ENCODE assay signal across 7 mouse cellular contexts in genomic region chr6:71708528-71708927, GRCm38 (mm10). TPM values are rescaled to one million over a fixed set of nuclear protein-coding genes. Genes with fewer than 3 reads are reported as not detected.
DNase-seq lines count a peak whose midpoint lies in the region; ATAC-seq and TF ChIP-seq lines count a peak whose summit lies in the region.

No protein-coding gene starts in this region.

- intact Hi-C loops in left cerebral cortex, postnatal 36 days (cut with DNase I) = loop anchor here (2.0 to 5.0 kb wide), 3 partner anchors 39 to 92 kb away; no protein-coding TSS in a partner anchor

- no peaks in the 10 kb centered on the region for H3K9me3 ChIP-seq in embryonic facial prominence, embryonic 13.5 days
- no peaks in the 10 kb centered on the region for H3K9me3 ChIP-seq in hindbrain, embryonic 15.5 days
- H3K9me3 ChIP-seq in midbrain, postnatal 0 days (ENCODE audit: low read length) = no peaks in the 10 kb centered on the region

- no peaks in the 10 kb centered on the region for H3K79me2 ChIP-seq in liver, adult 2 months (ENCODE audit: control insufficient read depth, insufficient read depth, low read length)

- WGBS in liver, adult 2 months = 17% methylated on average over 3 of the region's 3 CpGs
- WGBS in embryonic facial prominence, embryonic 13.5 days = 12% methylated on average over 3 of the region's 3 CpGs
- WGBS in hindbrain, embryonic 15.5 days = 2% methylated on average over 3 of the region's 3 CpGs
- WGBS in midbrain, postnatal 0 days = 0% methylated on average over 3 of the region's 3 CpGs

- no peak for TF ChIP-seq POLR2A in liver, adult 2 months (IDR thresholded peaks at IDR 0.05; ENCODE audit: extremely low read depth, insufficient read depth, low read length)

- H3K36me3 ChIP-seq in liver, adult 2 months (ENCODE audit: control insufficient read depth, insufficient read depth, low read length) = no peaks in the 10 kb centered on the region
- no peaks in the 10 kb centered on the region for H3K36me3 ChIP-seq in embryonic facial prominence, embryonic 13.5 days
- 0 out of 2 replicates have a peak, but pooled peaks cover 6% of the 10 kb centered on the region for H3K36me3 ChIP-seq in hindbrain, embryonic 15.5 days
- peaks cover 2% of the 10 kb centered on the region; the same call in 1 of the 2 replicates for H3K36me3 ChIP-seq in midbrain, postnatal 0 days (ENCODE audit: insufficient read depth, low read length)

- H3K27ac ChIP-seq in liver, adult 2 months (replicated peaks; ENCODE audit: insufficient read depth, low read depth, low read length) = no peak overlapping the region
- no peak overlapping the region for H3K27ac ChIP-seq in embryonic facial prominence, embryonic 13.5 days
- peak overlapping the region; percentile 92 for H3K27ac ChIP-seq in hindbrain, embryonic 15.5 days (replicated peaks)
- H3K27ac ChIP-seq in midbrain, postnatal 0 days (ENCODE audit: low read depth, low read length) = peak overlapping the region; percentile 97

- H3K4me2 ChIP-seq in embryonic facial prominence, embryonic 13.5 days = peak overlapping the region; percentile 95
- H3K4me2 ChIP-seq in hindbrain, embryonic 15.5 days = peak overlapping the region; percentile 67
- peak overlapping the region; percentile 92 for H3K4me2 ChIP-seq in midbrain, postnatal 0 days (ENCODE audit: low read depth, low read length, poor library complexity, severe bottlenecking)

- no peak overlapping the region for H3K9ac ChIP-seq in liver, adult 2 months (ENCODE audit: low read depth, low read length)
- peak overlapping the region; percentile 70 for H3K9ac ChIP-seq in embryonic facial prominence, embryonic 13.5 days
- peak overlapping the region; percentile 86 for H3K9ac ChIP-seq in hindbrain, embryonic 15.5 days
- H3K9ac ChIP-seq in midbrain, postnatal 0 days (replicated peaks; ENCODE audit: low read length, poor library complexity, severe bottlenecking) = peak overlapping the region; percentile 95

- DNase-seq in liver, adult 2 months (ENCODE audit: extremely low read depth, low read depth, low spot score) = no peak
- no peak for DNase-seq in liver
- no peak for DNase-seq in midbrain, postnatal 0 days (ENCODE audit: low spot score)
- no peak for DNase-seq in left cerebral cortex, adult 11 months (ENCODE audit: low spot score)
- no peak for DNase-seq in left cerebral cortex, postnatal 36 days (ENCODE audit: low spot score in 2 of 2)

- peaks cover 13% of the 10 kb centered on the region for H3K27me3 ChIP-seq in liver, adult 2 months (ENCODE audit: control insufficient read depth, insufficient read depth, low read length)
- peaks cover 60% of the 10 kb centered on the region for H3K27me3 ChIP-seq in embryonic facial prominence, embryonic 13.5 days
- H3K27me3 ChIP-seq in hindbrain, embryonic 15.5 days = no peaks in the 10 kb centered on the region
- no peaks in the 10 kb centered on the region for H3K27me3 ChIP-seq in midbrain, postnatal 0 days (ENCODE audit: insufficient read depth, low read length)

- H3K4me1 ChIP-seq in liver, adult 2 months (ENCODE audit: control insufficient read depth, insufficient read depth, low read length) = peaks cover 2% of the 10 kb centered on the region; the same call in 1 of the 2 replicates
- peaks cover 9% of the 10 kb centered on the region for H3K4me1 ChIP-seq in embryonic facial prominence, embryonic 13.5 days
- peaks cover 35% of the 10 kb centered on the region for H3K4me1 ChIP-seq in hindbrain, embryonic 15.5 days (replicated peaks)
- peaks cover 6% of the 10 kb centered on the region; the same call in 1 of the 2 replicates for H3K4me1 ChIP-seq in midbrain, postnatal 0 days (ENCODE audit: insufficient read depth, low read length)

- no peak for TF ChIP-seq CTCF in liver, adult 2 months (IDR thresholded peaks at IDR 0.05; ENCODE audit: low read depth, low read length)
- TF ChIP-seq CTCF in midbrain, postnatal 0 days (IDR thresholded peaks at IDR 0.05) = no peak

- ATAC-seq in embryonic facial prominence, embryonic 13.5 days (ENCODE audit: insufficient number of reproducible peaks, insufficient read depth, low FRiP score, low TSS enrichment, low read depth) = no peak
- peak; percentile 15 for ATAC-seq in hindbrain, embryonic 15.5 days (ENCODE audit: low FRiP score, low read depth)
- peak; percentile 59 for ATAC-seq in midbrain, postnatal 0 days (ENCODE audit: low FRiP score)

- peak overlapping the region; percentile 74; the same call in 1 of the 2 replicates for H3K4me3 ChIP-seq in liver, adult 2 months (ENCODE audit: insufficient read depth, low read depth, low read length)
- peak overlapping the region; percentile 59 for H3K4me3 ChIP-seq in embryonic facial prominence, embryonic 13.5 days
- peak overlapping the region; percentile 65 for H3K4me3 ChIP-seq in hindbrain, embryonic 15.5 days
- peak overlapping the region; percentile 60 for H3K4me3 ChIP-seq in midbrain, postnatal 0 days (ENCODE audit: low read depth, low read length)

RNA-seq across cellular contexts. Expression of gene Reep1, which starts 1.2 kb away (rescaled TPM):
- total RNA-seq in liver, adult 2 months (2014; rRNA removed) = 0.74 and 0.94 TPM in 2 replicates
- polyA plus RNA-seq in liver, adult 2 months (2012; rRNA removed) = 0.22 and 0.40 TPM in 2 replicates
- polyA plus RNA-seq in embryonic facial prominence, embryonic 13.5 days (2015; fragmentation: Nextera tagmentation; extraction: Ambion mirVana) = 9.7 and 10.0 TPM in 2 replicates
- 277 and 312 TPM in 2 replicates for polyA plus RNA-seq in hindbrain, embryonic 15.5 days (2015; fragmentation: Nextera tagmentation; extraction: Ambion mirVana)
- total RNA-seq in midbrain, postnatal 0 days (2014; rRNA removed) = 404 and 467 TPM in 2 replicates
- 274 and 275 TPM in 2 replicates for polyA plus RNA-seq in midbrain, postnatal 0 days (2015; fragmentation: Nextera tagmentation; extraction: Ambion mirVana)
- 10 to 100 TPM; 86.9 to 94.9 TPM for total RNA-seq in left cerebral cortex, postnatal 36 days (2021)

Comparison
In these comparisons a context has a peak if more than half of its experiments do, and no peak if none do; other contexts are left out.
1. H3K27ac ChIP-seq: peak in hindbrain, embryonic 15.5 days (single experiment) and midbrain, postnatal 0 days (single experiment); none in liver, adult 2 months (single experiment) and embryonic facial prominence, embryonic 13.5 days (single experiment).
2. RNA of gene Reep1, which starts 1.2 kb away (polyA plus RNA-seq): 277 to 312 TPM in hindbrain, embryonic 15.5 days and 274 to 275 TPM in midbrain, postnatal 0 days; 9.7 to 10.0 TPM in embryonic facial prominence, embryonic 13.5 days and 0.22 to 0.40 TPM in liver, adult 2 months; every median in the first group is over 10 times any median in the second.
3. Peak in every context shown above with its lines, with median percentiles within 50 percentile points of each other: H3K4me3 ChIP-seq and H3K4me2 ChIP-seq.